Mouse (Mus musculus) regulatory T cell (primary cell): ENCODE results near the gene Evi5l.

ENCODE experiments used
- in situ Hi-C: fragments of 300-600 bp; cut with MboI, MseI; formaldehyde crosslinking; loops from one replicate; pipeline ENCODE4 v1.15.1; 2025; ENCODE audit warnings: high pct_unique_total_duplicates

The Evi5l gene

DNA sequence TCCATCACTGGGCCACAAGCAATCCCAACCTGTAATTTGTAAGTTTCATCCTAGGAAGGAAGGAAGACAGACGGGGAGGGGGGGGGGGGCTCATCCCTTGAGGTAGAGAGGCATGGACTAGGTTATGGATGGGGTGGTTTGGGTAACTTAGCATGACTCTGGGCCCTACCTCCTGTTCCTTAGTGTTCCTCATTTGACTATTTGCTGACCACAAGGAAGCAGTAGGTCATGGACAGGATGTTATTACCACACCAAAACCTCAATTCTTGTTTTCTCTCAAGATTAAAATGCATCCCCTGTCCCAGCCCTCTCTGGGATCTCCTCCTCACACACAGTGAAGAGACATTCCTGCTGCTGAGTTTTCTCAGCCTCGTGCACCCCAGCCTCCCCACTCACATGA is 35.0 kb downstream of the Evi5l start:
- in situ Hi-C loops: no loop called here

DNA sequence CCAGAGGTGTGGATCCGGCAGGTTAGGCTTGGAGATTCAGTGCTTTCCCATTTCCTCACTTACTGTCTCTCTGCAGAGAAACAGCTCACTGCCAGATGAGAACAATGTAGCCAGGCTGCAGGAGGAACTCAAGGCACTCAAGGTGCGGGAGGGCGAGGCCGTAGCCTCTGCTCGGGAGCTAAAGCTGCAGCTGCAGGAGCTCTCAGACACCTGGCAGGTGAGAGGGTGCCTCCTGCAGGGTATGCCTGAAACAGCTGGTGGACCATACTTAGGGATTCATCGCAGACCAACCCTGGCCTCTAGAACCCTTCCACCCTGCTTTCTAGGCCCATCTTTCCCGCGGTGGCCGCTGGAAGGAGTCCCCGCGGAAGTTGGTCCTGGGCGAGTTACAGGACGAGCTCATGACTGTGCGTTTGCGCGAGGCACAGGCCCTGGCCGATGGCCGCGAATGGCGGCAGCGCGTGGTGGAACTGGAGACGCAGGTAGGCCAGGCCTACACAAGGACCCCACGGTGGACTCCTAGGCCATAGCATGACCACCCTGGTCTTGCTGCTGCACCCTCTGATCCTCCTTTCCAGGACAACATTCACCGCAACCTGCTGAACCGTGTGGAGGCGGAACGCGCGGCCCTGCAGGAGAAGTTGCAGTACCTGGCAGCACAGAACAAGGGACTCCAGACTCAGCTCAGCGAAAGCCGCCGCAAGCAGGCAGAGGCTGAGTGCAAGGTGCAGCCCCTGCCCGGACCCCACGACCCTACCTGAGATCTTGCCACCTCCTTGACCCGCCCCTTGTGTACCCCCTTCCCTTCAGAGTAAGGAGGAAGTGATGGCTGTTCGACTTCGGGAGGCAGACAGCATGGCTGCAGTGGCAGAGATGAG is 39.1 kb downstream of the Evi5l start:
- in situ Hi-C loops: no loop called here

DNA sequence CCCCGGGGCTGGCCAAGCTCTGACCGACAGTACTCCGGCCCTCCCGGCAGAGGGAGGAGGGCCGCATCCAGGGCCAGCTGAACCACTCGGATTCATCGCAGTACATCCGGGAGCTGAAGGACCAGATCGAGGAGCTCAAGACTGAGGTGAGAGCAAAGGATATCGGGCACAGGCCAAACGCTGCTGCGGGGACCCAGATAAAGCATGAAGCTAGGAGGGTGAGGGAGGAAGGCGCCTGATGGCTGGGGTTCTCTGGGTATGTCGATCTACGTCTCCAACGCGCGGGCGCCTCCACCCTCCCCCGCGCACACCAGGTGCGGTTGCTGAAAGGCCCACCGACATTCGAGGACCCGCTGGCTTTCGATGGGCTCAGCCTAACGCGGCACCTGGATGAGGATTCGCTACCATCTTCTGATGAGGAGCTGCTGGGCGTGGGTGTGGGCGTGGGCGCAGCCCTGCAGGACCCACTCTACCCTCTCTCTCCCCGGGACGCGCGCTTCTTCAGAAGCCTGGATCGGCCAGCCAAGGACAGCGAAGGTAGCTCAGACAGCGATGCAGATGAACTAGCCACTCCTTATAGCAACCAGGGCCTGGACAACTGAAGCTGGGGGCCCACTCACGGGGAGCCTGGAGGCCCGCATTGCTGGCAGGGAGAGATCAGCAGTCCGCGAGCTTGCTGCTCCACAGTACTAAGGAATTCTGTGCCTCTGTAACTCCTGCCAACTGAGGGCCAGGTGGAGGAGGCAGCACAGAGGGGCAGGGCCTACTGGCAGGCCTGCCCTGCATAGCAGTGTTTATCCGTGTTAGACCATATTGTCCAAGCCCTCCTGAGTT is 40.0 kb downstream of the Evi5l start:
- in situ Hi-C loops: no loop called here

DNA sequence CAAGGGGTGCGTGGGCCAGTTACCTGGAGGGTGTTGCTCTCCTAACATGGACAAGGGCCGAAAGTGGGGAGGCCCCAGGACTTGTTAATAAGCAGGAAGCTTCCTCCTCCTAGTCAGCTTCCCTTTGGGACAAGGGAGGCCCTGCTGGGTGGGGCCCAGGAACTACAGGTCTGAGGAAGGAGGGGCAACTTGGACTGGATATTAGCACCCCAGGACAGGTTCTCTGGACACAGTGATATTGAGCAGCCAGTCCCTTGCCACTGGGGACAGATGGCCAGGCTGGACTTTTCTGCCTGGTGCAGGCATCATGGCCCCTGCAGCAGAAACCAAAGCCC is 40.6 kb downstream of the Evi5l start:
- in situ Hi-C loops: no loop called here

DNA sequence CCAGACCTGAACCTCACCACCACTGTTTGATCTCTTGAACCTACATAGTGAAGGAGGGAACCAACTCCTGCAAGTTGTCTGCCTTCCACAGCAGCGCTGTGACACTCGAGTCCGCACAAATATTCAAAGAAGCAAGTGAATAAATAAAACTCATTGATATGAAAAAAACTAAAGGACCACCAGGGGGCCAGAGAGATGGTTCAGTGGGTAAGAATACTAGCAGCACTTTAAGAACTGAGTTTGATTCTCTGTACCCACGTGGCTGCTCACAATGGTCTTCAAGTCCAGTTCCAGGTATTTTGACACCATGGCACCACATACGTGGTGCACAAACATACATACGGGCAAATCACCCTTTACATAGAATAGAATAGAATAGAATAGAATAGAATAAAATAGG is 44.7 kb downstream of the Evi5l start:
- in situ Hi-C loops: no loop called here

DNA sequence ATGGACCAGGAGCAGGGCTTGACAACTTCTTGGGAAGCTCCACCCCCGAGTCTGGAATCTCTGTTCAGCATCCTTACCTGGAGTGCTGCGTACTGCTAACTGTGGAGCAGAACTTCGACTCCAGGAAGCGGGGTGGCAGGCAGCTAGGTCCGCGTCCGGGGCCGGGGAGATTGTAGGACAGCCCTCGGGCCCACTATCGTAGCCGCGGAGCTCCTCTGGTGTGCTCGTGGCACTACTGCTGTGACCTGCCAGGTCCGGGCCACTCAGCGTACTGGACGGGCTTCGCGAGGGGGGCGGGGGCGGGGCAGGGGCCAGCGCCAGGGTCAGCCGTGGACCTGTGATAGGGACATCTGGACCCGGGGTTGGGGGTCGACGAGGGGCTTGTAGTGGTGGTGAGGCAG is 46.4 kb downstream of the Evi5l start:
- in situ Hi-C loops: no loop called here

DNA sequence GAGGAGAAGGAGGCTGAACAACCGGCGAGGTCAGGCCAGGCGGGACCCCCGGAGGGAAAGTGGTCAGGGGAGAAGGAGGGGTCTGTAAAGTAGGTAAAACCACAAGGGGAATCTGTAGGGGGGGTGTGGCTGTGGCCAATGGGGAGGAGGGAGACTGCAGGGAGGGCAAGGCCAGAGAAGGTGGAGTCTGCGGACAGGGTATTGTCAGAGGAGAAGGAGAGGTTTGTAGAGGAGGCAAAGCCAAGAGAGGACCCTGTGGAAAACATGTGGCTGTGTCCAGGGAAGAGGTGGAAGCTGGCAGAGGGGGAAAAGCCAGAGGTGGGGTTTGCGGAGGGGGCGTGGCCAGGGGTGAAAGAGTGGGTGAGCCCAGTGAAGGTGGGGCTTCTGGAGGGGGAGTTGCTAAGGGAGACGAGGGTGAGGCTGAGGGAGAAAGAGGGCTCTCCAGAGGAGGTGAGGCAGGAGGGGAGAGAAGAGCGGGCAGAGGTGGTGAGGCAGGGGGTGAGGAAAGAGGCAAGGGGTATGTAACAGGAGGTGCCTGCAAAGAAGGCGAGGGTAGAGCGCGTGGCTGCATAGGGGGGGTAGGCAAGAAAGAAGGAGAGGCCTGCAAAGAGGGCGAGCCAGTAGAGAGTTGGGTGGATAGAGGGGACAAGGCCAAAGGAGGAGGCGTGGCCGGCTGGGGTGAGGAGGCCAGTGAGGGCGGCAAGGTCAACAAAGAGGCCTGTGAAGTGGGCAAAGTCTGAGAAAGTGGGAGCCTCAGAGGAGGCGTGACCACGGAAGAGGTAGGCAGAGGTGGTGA is 47.0 kb downstream of the Evi5l start:
- in situ Hi-C loops: no loop called here

DNA sequence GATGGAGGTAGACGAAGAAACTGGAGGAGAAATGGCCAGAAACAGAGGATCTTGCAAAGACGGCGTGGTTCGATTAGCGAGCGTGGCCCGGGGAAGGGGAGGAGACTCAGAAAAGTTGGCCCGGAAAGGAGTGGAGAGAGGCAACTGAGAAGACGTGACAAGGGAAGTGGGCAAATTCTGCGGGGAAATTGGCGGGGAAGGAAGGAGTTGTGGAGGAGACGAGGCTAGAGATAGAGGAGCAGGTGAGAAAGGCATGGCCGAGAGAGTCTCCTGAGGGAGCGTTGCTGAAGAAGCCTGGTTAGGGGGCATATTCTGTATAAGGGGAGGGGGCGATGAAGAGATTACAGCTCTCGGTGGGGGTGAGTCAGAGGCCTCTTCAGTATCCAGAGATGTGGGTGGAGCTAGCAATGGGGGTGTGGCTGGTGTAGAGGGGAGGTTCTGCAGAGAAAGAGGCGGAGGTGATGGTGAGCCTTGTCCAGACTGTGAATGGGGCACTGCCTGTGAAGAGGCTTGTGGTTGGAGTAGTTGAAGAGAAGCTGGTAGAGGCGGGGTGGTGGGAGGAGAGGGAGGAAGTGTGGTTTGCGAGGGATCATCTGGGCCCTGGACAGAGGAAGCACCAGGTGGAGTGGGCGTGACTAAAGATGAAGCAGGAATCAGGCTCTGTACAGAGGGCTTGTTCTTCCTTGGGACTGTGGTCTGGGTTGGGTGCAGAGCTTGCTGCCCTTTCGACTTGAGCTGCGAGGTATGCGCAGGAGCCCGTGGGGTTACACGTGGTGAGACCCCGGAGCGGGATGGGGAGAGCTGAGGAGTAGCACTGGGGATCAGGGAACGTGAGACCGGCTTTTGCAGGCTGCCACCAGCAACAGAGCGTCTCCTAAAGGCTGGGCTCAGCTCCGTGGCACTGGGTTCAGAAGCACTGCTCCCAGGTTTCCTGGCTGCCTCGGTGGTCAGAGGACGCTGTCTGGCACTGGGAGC is 47.9 kb downstream of the Evi5l start:
- in situ Hi-C loops: no loop called here

DNA sequence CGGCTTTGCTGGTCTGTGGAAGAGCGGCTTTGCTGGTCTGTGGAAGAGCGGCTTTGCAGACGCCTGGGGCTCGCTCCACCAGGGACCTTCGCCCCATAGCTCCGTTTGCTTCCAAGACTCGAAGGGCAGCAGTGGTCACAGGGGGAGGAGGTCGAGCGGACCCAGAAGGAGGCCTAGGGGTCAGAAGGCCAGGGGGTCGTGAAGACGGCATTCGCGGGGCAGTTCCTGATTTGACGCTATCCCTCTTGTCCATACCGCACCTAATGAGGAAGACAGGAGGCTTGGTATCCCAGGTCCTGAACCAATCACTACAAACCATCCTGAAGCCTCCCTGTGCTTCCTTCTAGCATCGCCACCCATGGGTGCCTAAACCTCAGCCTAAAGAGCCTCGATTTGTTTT is 49.9 kb downstream of the Evi5l start:
- in situ Hi-C loops: no loop called here

DNA sequence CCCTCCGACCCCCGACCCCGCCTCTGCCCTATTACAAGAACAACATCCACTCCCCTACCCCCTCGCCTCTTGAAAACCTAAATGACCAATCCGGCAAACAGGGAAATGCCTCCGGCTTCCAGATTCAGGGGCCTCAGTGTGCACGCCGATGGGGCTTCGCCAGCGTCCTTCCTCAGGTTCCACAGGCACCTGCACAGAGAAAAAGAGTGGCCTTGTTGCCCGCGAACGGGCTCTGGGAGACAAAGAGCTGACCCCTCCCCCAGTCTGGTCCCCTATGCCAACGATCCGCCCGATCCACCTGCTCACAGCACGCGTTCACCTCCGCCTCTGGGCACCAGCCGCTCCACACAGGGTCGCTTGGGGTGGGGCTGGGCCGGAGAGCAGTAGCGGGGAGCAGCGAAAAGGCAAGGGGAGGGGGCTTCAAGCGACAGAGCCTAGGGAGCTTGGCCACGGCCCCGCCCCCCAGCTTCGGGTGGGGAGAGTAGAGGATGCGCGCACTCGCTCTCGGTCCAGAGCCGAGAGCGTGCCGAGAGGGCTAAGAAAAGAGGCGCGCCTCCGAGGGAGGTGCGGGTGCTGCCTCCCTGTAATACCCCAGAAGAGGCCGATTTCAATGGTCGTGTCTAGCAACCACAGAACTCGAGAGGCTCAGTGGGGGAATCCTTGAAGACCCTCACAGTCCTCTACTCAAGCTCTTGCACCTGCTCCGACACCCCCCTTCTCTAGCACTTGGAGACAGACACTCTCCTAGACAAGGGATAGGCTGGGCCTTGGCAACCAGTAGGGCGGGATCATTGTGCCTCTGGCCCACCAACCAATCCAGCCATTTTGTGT is 50.6 kb downstream of the Evi5l start, which contains the start of gene Prr36:
Gene Prr36, minus strand, starts transcription at position 669 of the 831 bp plus-strand sequence.
- in situ Hi-C loops: no loop called here

DNA sequence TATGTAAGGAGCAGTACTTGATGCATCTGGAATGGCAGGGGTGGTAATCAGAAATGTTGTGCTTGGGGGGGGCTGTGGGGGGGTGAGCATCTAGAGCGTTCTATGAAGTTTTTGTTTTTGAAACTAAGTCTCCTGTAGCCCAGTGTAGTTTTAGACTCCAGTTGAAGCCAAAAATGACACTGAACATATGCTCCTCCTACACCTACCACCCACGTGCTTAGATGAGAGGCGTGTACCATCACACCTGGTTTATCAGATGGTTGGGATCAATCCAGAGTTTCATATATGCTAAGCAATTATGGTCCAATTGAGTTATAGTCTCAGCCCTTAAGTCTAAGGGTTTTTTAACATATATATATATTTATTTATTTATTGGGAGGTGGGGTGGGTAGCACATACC is 53.2 kb downstream of the Evi5l start:
- in situ Hi-C loops: no loop called here

DNA sequence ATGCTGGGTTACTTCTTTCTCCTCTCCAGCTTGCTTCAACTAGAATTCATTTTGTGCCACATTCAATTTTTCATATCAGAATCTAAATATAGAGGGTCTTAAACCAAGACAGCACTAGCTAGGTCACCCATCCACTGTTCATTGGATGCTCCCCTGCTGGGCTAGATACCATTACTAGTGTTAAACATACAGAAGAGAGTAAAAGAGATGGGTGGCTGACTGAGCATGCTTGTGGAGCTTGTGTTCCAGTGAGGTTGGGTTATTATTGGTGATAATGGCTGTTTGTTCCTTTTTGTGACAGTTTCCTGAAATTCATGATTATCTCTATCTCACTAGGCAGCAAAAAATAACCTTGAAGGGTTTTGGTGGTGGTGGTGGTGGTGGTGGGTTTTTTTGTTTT is 55.7 kb downstream of the Evi5l start:
- in situ Hi-C loops: no loop called here

DNA sequence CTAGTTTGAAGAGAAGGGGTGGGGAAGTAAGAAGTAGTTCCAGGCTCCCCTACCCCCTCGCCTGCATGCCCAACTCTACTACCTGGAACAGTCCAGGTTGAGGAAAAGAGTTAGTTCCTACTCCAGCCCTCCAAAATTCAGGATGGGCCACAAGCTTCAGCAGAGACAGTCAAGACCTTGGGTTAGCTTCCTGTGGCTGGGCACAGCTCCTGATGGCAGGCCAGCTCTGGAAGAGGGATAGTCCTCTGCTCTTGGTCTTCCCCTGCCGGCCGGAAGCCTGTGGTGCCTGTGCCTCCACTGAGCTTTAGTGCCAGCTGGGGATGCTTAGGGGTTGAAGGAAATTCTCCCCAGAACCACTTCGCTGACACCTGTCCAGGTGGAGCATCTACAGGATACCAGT is 60.0 kb downstream of the Evi5l start:
- in situ Hi-C loops: no loop called here

DNA sequence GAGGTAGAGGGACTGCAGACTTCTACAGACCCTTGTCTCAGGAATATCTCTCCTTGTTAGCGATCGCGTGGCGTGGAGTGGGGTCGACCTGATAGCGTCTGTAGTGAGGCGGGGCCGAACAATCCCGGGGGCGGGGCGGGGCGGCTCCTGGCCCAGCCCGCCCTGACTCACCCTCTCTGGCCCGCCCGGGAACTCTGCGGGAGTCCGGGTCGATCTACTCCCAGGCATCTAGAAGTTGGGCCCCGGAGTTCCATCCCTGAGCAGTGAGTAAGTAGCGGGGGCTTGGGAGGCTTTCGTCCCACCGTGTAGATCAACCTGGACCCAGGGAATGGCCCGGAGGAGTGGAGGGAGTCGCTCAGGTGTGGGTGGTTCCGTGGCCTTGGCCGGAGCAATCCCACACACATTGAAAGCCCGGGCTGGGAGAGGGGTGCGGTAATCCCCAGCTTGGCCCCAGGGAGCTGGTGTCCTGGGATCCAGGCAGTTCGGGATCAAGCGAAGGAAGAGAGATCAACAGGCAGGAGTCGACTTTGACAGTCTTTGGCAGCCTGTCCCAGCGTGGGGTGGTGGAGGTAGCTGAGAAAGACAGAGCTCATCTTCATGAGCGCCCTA is 60.5 kb downstream of the Evi5l start, which contains the start of gene Lrrc8e:
Gene Lrrc8e, plus strand, starts transcription at position 89 of the 609 bp plus-strand sequence.
- in situ Hi-C loops: no loop called here

DNA sequence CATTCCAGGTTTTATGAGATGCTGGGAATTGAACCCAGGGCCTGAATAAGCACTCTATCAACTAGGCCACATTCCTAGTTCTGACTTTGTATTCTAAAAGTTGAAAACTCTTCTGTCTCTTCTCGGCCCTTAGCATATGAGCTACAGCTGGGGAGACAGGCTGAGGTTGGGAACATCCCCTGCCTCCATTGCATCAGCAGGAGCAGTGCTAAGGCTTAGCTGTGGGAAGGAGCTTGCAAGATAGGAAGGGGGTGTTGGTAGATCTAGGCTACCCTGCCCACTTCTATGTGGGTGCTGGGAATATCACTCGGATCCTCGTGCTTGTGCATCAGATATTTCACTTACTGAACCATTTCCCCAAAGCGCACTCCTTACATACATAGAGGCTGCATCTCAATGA is 61.6 kb downstream of the Evi5l start:
- in situ Hi-C loops: no loop called here

DNA sequence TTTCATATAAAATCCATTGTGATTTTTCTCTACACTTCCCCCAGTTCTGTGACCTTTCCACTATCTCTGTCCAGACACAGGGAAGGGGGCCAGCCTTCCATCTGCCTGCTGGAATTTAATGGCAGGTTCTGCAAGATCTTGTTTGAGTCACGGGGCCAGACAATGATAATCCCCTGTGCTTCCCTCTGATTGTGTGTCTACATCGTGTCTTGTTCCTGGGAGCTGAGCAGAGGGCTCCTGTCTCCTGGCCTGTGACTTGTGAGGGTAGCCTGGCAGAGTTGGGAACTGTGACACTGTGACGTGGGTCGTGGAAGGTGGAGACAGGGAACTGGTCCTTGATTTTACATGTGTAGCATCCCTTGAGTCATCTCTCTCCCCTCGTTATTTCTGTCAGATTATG is 63.4 kb downstream of the Evi5l start:
- in situ Hi-C loops: no loop called here

DNA sequence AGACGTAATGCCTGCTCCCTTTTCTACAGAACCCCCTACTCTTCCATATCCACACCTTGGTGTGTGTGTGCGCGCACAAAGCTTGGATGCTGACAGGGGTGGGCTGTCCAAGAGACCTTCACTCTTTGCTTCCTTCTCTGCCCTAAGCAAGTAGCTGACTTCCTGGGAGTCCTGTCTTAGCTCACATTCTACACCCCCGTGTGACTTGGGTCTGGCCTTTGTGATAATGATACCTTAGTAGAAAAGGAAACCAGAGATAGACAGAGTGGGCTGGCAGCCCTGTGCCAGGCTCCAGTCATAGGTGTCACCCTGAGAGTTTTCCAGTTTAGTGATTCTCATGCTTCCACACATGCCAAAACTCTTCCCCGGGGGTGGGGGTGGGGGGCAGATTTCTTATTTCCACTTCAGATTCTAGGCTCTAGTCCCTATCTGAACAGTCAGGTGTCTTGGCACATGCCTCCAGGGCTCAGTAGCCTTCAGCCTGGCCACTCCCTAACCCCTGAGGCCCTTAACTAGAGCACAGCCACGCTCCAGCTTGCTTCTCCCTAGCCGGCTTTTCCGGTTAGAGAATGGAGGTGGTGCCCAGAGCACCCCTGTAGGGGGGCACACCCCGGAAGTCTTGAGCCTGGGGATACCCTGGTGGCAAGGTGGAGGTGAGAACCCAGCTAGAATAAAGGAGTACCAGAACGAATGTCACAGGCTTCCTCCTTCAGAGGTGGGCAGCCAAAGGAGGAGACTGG is 64.4 kb downstream of the Evi5l start:
- in situ Hi-C loops: no loop called here

DNA sequence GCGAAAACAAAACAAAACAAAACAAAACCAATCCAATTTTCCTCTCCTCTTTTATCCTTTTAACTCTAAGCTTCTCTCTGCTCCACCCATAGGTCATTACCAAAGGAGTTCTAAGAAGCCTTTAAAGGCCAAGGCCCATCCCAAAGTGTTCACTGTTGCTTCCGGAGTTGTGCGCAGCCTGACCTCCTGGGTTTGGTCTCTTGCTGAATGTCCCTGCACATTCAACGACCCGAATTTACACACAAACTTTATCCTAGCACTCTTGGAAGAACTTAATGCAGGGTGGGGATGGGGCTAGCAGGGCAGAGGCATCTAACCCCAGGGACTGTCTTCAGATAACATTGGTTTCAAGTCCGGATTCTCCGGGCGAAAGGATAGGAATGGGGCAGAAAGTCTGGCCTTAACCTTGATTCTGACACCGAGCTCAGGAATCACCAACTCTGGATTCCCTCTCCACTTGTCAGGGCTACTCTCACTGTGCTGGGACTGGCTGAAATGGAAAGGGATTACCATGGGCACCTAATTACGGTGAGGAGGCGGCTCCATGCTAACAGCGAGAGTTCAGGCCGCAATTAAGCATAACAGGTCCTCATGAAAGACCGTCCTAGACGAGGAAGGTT is 71.6 kb downstream of the Evi5l start:
- in situ Hi-C loops: no loop called here
